Mouse (Mus musculus): ENCODE data around the gene Rbms3.

Rbms3 gene

GRCm38 (mm10) chr9:117048641-117049040 lies 581.1 kb downstream of the Rbms3 start:
- no peak for DNase-seq (ENCODE audit: low read depth)

- DNase-seq (ENCODE audit: low read depth) = no peak
Observed at GRCm38 (mm10) chr9:117041993-117042366, 587.7 kb downstream of the Rbms3 start.

- DNase-seq (ENCODE audit: low read depth) = no peak
Observed at GRCm38 (mm10) chr9:117041291-117041992, 588.3 kb downstream of the Rbms3 start.

GRCm38 (mm10) chr9:117039941-117040453 lies 589.7 kb downstream of the Rbms3 start:
- DNase-seq (ENCODE audit: low read depth) = no peak

GRCm38 (mm10) chr9:117032690-117033089 lies 597.0 kb downstream of the Rbms3 start:
- no peak for DNase-seq (ENCODE audit: low read depth)

- DNase-seq (ENCODE audit: low read depth) = no peak
Observed at GRCm38 (mm10) chr9:117031237-117031636, 598.5 kb downstream of the Rbms3 start.

GRCm38 (mm10) chr9:117030837-117031236 lies 598.9 kb downstream of the Rbms3 start:
- peak; percentile 70 for DNase-seq (ENCODE audit: low read depth)

GRCm38 (mm10) chr9:117029953-117030352 lies 599.8 kb downstream of the Rbms3 start:
- no peak for DNase-seq (ENCODE audit: low read depth)

- no peak for DNase-seq (ENCODE audit: low read depth)
Observed at GRCm38 (mm10) chr9:117028586-117028985, 601.1 kb downstream of the Rbms3 start.

GRCm38 (mm10) chr9:117022086-117022485 lies 607.6 kb downstream of the Rbms3 start:
- no peak for DNase-seq (ENCODE audit: low read depth)

GRCm38 (mm10) chr9:117021506-117021905 lies 608.2 kb downstream of the Rbms3 start:
- no peak for DNase-seq (ENCODE audit: low read depth)

- no peak for DNase-seq (ENCODE audit: low read depth)
Observed at GRCm38 (mm10) chr9:117020216-117020615, 609.5 kb downstream of the Rbms3 start.

GRCm38 (mm10) chr9:117018741-117019163 lies 611.0 kb downstream of the Rbms3 start:
- no peak for DNase-seq (ENCODE audit: low read depth)

- no peak for DNase-seq (ENCODE audit: low read depth)
Observed at GRCm38 (mm10) chr9:117018301-117018700, 611.4 kb downstream of the Rbms3 start.

GRCm38 (mm10) chr9:117016605-117017319 lies 613.0 kb downstream of the Rbms3 start:
- no peak for DNase-seq (ENCODE audit: low read depth)

- DNase-seq (ENCODE audit: low read depth) = no peak
Observed at GRCm38 (mm10) chr9:117013386-117013785, 616.3 kb downstream of the Rbms3 start.

GRCm38 (mm10) chr9:117010801-117011200 lies 618.9 kb downstream of the Rbms3 start:
- no peak for DNase-seq (ENCODE audit: low read depth)

GRCm38 (mm10) chr9:117008194-117008593 lies 621.5 kb downstream of the Rbms3 start:
- DNase-seq (ENCODE audit: low read depth) = no peak

GRCm38 (mm10) chr9:117002083-117002482 lies 627.6 kb downstream of the Rbms3 start:
- DNase-seq (ENCODE audit: low read depth) = peak; percentile 54

GRCm38 (mm10) chr9:116999186-116999585 lies 630.5 kb downstream of the Rbms3 start:
- no peak for DNase-seq (ENCODE audit: low read depth)

- DNase-seq (ENCODE audit: low read depth) = no peak
Observed at GRCm38 (mm10) chr9:116990321-116990720, 639.4 kb downstream of the Rbms3 start.

- no peak for DNase-seq (ENCODE audit: low read depth)
Observed at GRCm38 (mm10) chr9:116980801-116981200, 648.9 kb downstream of the Rbms3 start.

- no peak for DNase-seq (ENCODE audit: low read depth)
Observed at GRCm38 (mm10) chr9:116977428-116977827, 652.3 kb downstream of the Rbms3 start.
